Mouse (Mus musculus) neural tube, embryonic 14.5 days (tissue): ENCODE results near the gene Cryz. TPM values are rescaled to one million over a fixed set of nuclear protein-coding genes. Genes with fewer than 3 reads are reported as not detected.

Experiments used
- ATAC-seq: fragments of 200-750 bp; cut with Nextera tagmentation; 2 replicates; pipeline ENCODE4 v1.8.0; 2017; ENCODE audit warnings: low read depth, mild to moderate bottlenecking, moderate TSS enrichment, moderate library complexity
- H3K27ac ChIP-seq: fragments of 300-500 bp; sonication (generic); 2 replicates; pipeline ENCODE4 v1.5.1; 2014; ENCODE audit warnings: low read depth, mild to moderate bottlenecking, control low read depth, low read length, moderate library complexity, mixed read lengths
- H3K27me3 ChIP-seq: fragments of 300-500 bp; sonication (generic); 2 replicates; pipeline ENCODE4 v1.6.1; 2014; ENCODE audit warnings: low read length; ENCODE audit not compliant: control insufficient read depth, insufficient read depth
- H3K36me3 ChIP-seq: fragments of 300-500 bp; sonication (generic); 2 replicates; pipeline ENCODE4 v1.6.1; 2014; ENCODE audit warnings: low read length, mixed read lengths; ENCODE audit not compliant: control insufficient read depth, insufficient read depth
- H3K4me1 ChIP-seq: fragments of 300-500 bp; sonication (generic); 2 replicates; pipeline ENCODE4 v1.6.1; 2014; ENCODE audit warnings: low read length; ENCODE audit not compliant: control insufficient read depth, insufficient read depth
- H3K4me2 ChIP-seq: fragments of 300-500 bp; sonication (generic); 2 replicates; pipeline ENCODE4 v1.6.1; 2014; ENCODE audit warnings: mild to moderate bottlenecking, low read depth, low read length, control low read depth
- H3K4me3 ChIP-seq: fragments of 300-500 bp; sonication (generic); 2 replicates; pipeline ENCODE4 v1.5.1; 2014; ENCODE audit warnings: low read depth, low read length, control low read depth, mixed read lengths
- H3K9ac ChIP-seq: fragments of 300-500 bp; sonication (generic); replicated peaks from 2 replicates; pipeline ENCODE4 v1.6.1; 2014; ENCODE audit warnings: low read depth, mild to moderate bottlenecking, control low read depth, low read length, mixed read lengths
- H3K9me3 ChIP-seq: fragments of 300-500 bp; sonication (generic); 2 replicates; pipeline ENCODE4 v1.6.1; 2016; ENCODE audit warnings: low read length; ENCODE audit not compliant: control insufficient read depth
- WGBS: fragments of 180-500 bp; shearing (Covaris S2); extraction: QIAGEN DNeasy Blood & Tissue Kit; methylation state at CpG from one replicate; pipeline ENCODE4 v1.1.7; 2014; 5-methylcytosine and 5-hydroxymethylcytosine counted together
- polyA plus RNA-seq: library from polyadenylated mRNA; unstranded; fragments of >200 nt; fragmentation: Nextera tagmentation; extraction: Ambion mirVana; gene quantifications from 2 replicates; pipeline ENCODE4 v1.2.1, GENCODE M21; 2014

The Cryz gene
- polyA plus RNA-seq: 9.0 and 9.6 TPM in 2 replicates

GRCm38 (mm10) chr3:154596488-154596933 lies at the start of gene Cryz:
Gene Cryz, plus strand, starts transcription at chr3:154596711.
- Histone ChIP-seq H3K9ac (peak within 1 kb of the TSS; percentile 83), H3K27me3 (no peaks in the 10 kb centered on the region), H3K4me3 (peak within 1 kb of the TSS; percentile 86), H3K4me1 (peaks cover 9% of the 10 kb centered on the region; the same call in 1 of the 2 replicates), H3K4me2 (peak within 1 kb of the TSS; percentile 78), H3K9me3 (no peaks in the 10 kb centered on the region), H3K27ac (peak within 1 kb of the TSS; percentile 94), H3K36me3 (no peaks in the 10 kb centered on the region)
- under 1% methylated on average over 25 of the region's 25 CpGs for WGBS
- peak; percentile 89 for ATAC-seq

- Histone ChIP-seq H3K4me1 (peaks cover 3% of the 10 kb centered on the region; the same call in 1 of the 2 replicates), H3K4me3 (no peak overlapping the region), H3K27me3 (no peaks in the 10 kb centered on the region), H3K9me3 (no peaks in the 10 kb centered on the region), H3K27ac (no peak overlapping the region), H3K9ac (no peak overlapping the region), H3K36me3 (no peaks in the 10 kb centered on the region), H3K4me2 (peak overlapping the region; percentile 34; the same call in 1 of the 2 replicates)
- ATAC-seq: peak; percentile 38; the same call in 1 of the 2 replicates
- 7% methylated on average over 20 of the region's 20 CpGs for WGBS
Measured at GRCm38 (mm10) chr3:154547549-154548426, 48.7 kb upstream of the Cryz start.

GRCm38 (mm10) chr3:154548868-154549301 lies 47.6 kb upstream of the Cryz start:
- Histone ChIP-seq H3K27ac (no peak overlapping the region), H3K4me2 (no peak overlapping the region), H3K4me1 (peaks cover 3% of the 10 kb centered on the region; the same call in 1 of the 2 replicates), H3K4me3 (no peak overlapping the region), H3K36me3 (no peaks in the 10 kb centered on the region), H3K9me3 (no peaks in the 10 kb centered on the region), H3K9ac (no peak overlapping the region), H3K27me3 (no peaks in the 10 kb centered on the region)
- ATAC-seq: no peak
- WGBS: 2% methylated on average over 8 of the region's 8 CpGs

- Histone ChIP-seq H3K4me2 (no peak overlapping the region), H3K4me1 (peaks cover 3% of the 10 kb centered on the region; the same call in 1 of the 2 replicates), H3K4me3 (no peak overlapping the region), H3K36me3 (no peaks in the 10 kb centered on the region), H3K9ac (no peak overlapping the region), H3K27me3 (no peaks in the 10 kb centered on the region), H3K9me3 (no peaks in the 10 kb centered on the region), H3K27ac (no peak overlapping the region)
- 56% methylated on average over 17 of the region's 17 CpGs for WGBS
- ATAC-seq: 0 out of 2 replicates have a peak, but pooled peaks have one; percentile 41
Measured at GRCm38 (mm10) chr3:154550326-154551034, 46.0 kb upstream of the Cryz start.

GRCm38 (mm10) chr3:154551035-154551411 lies 45.5 kb upstream of the Cryz start:
- H3K4me3 ChIP-seq: no peak overlapping the region
- 0 out of 2 replicates have a peak, but pooled peaks have one; percentile 25 for ATAC-seq
- peaks cover 3% of the 10 kb centered on the region; the same call in 1 of the 2 replicates for H3K4me1 ChIP-seq
- H3K27ac ChIP-seq: no peak overlapping the region
- no peak overlapping the region for H3K4me2 ChIP-seq
- WGBS: 41% methylated on average over 5 of the region's 5 CpGs
- no peaks in the 10 kb centered on the region for H3K27me3 ChIP-seq
- H3K9ac ChIP-seq: no peak overlapping the region
- no peaks in the 10 kb centered on the region for H3K36me3 ChIP-seq
- H3K9me3 ChIP-seq: no peaks in the 10 kb centered on the region

GRCm38 (mm10) chr3:154562192-154562591 lies 34.3 kb upstream of the Cryz start:
- no peak overlapping the region for H3K27ac ChIP-seq
- no peaks in the 10 kb centered on the region for H3K4me1 ChIP-seq
- H3K27me3 ChIP-seq: no peaks in the 10 kb centered on the region
- H3K4me3 ChIP-seq: no peak overlapping the region
- H3K4me2 ChIP-seq: no peak overlapping the region
- H3K36me3 ChIP-seq: no peaks in the 10 kb centered on the region
- no peaks in the 10 kb centered on the region for H3K9me3 ChIP-seq
- WGBS: 94% methylated on average over 3 of the region's 3 CpGs
- no peak for ATAC-seq
- no peak overlapping the region for H3K9ac ChIP-seq

GRCm38 (mm10) chr3:154565437-154565836 lies 31.1 kb upstream of the Cryz start:
- WGBS: 80% methylated on average over 3 of the region's 3 CpGs
- H3K9ac ChIP-seq: no peak overlapping the region
- H3K36me3 ChIP-seq: no peaks in the 10 kb centered on the region
- no peak overlapping the region for H3K27ac ChIP-seq
- H3K4me3 ChIP-seq: no peak overlapping the region
- no peaks in the 10 kb centered on the region for H3K27me3 ChIP-seq
- no peak overlapping the region for H3K4me2 ChIP-seq
- no peaks in the 10 kb centered on the region for H3K9me3 ChIP-seq
- H3K4me1 ChIP-seq: no peaks in the 10 kb centered on the region
- ATAC-seq: no peak

- no peak for ATAC-seq
- H3K4me3 ChIP-seq: no peak overlapping the region
- WGBS: 21% methylated on average over 14 of the region's 14 CpGs
Measured at GRCm38 (mm10) chr3:154570029-154570575, 26.4 kb upstream of the Cryz start.

More at GRCm38 (mm10) chr3:154570029-154570575, 26.4 kb upstream of the Cryz start:
- Histone ChIP-seq H3K27me3 (no peaks in the 10 kb centered on the region), H3K4me1 (no peaks in the 10 kb centered on the region), H3K36me3 (no peaks in the 10 kb centered on the region), H3K27ac (no peak overlapping the region), H3K9ac (no peak overlapping the region), H3K4me2 (peak overlapping the region; percentile 26; the same call in 1 of the 2 replicates), H3K9me3 (no peaks in the 10 kb centered on the region)
